Mouse (Mus musculus): ENCODE results near the gene Vmn1r26.
"Not testable (repeated sequence)": the region's sequence is repeated elsewhere in the genome, so short reads cannot be mapped to it uniquely, and the experiment has no call there.

Vmn1r26 gene

GRCm38 (mm10) chr6:58015059-58015458 is at the start of gene Vmn1r26:
Gene Vmn1r26 (minus strand): TSS chr6:58015159.
- no peak for DNase-seq

GRCm38 (mm10) chr6:58044025-58044424 is 29.1 kb upstream of the Vmn1r26 start:
- DNase-seq = no peak

GRCm38 (mm10) chr6:58017478-58017877 is 2.5 kb upstream of the Vmn1r26 start:
- DNase-seq = not testable (repeated sequence)

- DNase-seq = no peak
Measured at GRCm38 (mm10) chr6:57980710-57981109, 34.2 kb downstream of the Vmn1r26 start, which contains the start of gene Vmn1r25. Gene Vmn1r25 (minus strand): TSS chr6:57980810.

- not testable (repeated sequence) for DNase-seq
Measured at GRCm38 (mm10) chr6:57961403-57961802, 53.6 kb downstream of the Vmn1r26 start, which contains the start of gene Vmn1r24. Gene Vmn1r24 (minus strand): TSS chr6:57961503.

Data from cerebellum, postnatal 25 days (tissue).